Mouse (Mus musculus) adipocyte (in vitro differentiated cells): ENCODE results near the gene Olfr784.
"Not testable (repeated sequence)": the region's sequence is repeated elsewhere in the genome, so short reads cannot be mapped to it uniquely, and the experiment has no call there.

ENCODE experiments used
- DNase-seq: peaks from one replicate; pipeline ENCODE4 v3.0.0-alpha.2; 2016; ENCODE audit warnings: low spot score

The Olfr784 gene

GRCm38 (mm10) chr10:129383783-129384182 lies at the start of gene Olfr784:
Olfr784 (plus strand) TSS chr10:129384083.
- no peak for DNase-seq

GRCm38 (mm10) chr10:129348550-129348949 lies 35.3 kb upstream of the Olfr784 start, which contains the start of gene Olfr782:
Olfr782 (plus strand) TSS chr10:129348850.
- DNase-seq = no peak

GRCm38 (mm10) chr10:129352475-129352874 lies 31.4 kb upstream of the Olfr784 start:
- not testable (repeated sequence) for DNase-seq

- not testable (repeated sequence) for DNase-seq
Observed at GRCm38 (mm10) chr10:129356496-129356895, 27.4 kb upstream of the Olfr784 start.

GRCm38 (mm10) chr10:129357307-129357706 lies 26.6 kb upstream of the Olfr784 start:
- DNase-seq = no peak

- not testable (repeated sequence) for DNase-seq
Observed at GRCm38 (mm10) chr10:129374051-129374450, 9.8 kb upstream of the Olfr784 start.

- DNase-seq = no peak
Observed at GRCm38 (mm10) chr10:129400892-129401291, 17.0 kb downstream of the Olfr784 start.

GRCm38 (mm10) chr10:129405126-129405525 lies 21.2 kb downstream of the Olfr784 start, which contains the start of gene Olfr785:
Olfr785 (plus strand) TSS chr10:129405426.
- no peak for DNase-seq

GRCm38 (mm10) chr10:129427006-129427405 lies 43.1 kb downstream of the Olfr784 start, which contains the start of gene Olfr786:
Olfr786 (plus strand) TSS chr10:129427306.
- DNase-seq = no peak
